Mouse (Mus musculus) natural killer cell, adult 2 months (primary cell): ENCODE measurements around the gene Mkrn1.
"Not testable (repeated sequence)": the region's sequence is repeated elsewhere in the genome, so short reads cannot be mapped to it uniquely, and the experiment has no call there.

ENCODE experiments used
- DNase-seq, 2 experiments: peaks; one replicate each; pipeline ENCODE4 v3.0.0; 2022; ENCODE audit warnings: low spot score in 2 of 2

Gene Mkrn1

DNA sequence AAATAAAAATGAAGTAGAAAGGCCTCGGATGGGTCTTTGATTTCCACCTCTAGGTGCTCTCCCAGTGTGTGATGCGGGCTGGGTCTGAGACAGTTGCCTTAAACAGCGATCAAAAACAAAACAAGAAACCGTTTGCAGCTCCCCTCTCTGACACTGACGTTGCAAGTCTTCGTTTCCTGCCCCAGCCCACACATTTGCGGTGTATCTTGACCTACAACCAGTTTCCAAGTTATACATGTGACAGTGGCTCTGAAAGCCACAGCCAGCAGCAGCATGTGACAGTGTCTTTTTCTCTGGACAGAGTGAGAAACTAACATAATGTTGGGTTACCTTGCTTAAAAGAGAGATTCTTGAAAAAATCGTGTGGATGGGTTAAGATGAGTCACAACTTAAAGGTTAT is 40.5 kb downstream of the Mkrn1 start:
- DNase-seq: peak; percentile 85 to 92

DNA sequence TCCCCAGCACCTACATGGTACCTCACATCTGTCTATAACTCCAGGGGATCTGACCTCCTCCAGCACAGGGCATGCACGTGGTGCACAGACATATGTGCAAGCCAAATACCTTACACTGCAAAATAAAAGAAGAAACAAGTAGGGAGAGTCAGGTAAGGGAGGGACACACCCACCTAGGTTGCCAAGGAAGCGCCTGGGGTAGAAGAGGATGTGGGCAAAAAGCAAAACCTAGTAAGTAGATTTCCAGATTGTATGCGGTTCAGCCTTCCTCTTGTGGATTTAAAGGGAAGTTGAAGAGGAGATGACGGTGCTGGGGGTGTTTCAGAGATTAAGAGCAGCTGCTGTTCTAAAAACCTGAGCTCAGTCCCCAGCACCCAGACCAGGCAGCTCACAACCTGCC is 41.0 kb downstream of the Mkrn1 start:
- peak; percentile 56 to 62 for DNase-seq

DNA sequence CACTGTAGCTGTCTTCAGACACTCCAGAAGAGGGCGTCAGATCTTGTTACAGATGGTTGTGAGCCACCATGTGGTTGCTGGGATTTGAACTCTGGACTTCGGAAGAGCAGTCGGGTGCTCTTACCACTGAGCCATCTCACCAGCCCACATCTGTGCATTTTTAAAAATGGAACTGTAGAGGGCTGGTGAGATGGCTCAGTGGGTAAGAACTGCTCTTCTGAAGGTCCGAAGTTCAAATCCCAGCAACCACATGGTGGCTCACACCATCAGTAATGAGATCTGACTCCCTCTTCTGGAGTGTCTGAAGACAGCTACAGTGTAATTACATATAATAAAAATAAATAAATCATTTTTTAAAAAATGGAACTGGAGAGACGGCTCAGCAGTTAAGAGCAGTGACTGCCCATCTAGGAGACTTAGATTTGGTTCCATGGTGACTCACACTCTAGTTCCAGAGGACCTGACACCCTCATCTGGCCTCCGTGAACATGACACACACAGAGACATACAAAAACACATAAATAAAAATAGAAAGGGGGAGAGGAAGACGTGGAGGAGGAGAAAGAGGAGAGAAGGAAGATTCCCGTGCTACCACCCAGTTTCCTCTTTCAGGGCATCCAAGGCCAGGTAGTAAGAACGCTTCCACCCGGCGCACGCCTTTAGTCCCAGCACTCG is 42.0 kb downstream of the Mkrn1 start:
- DNase-seq: not testable (repeated sequence)

- peak; percentile 83 to 86 for DNase-seq
Observed at GRCm38 (mm10) chr6:39377311-39377827, 42.9 kb downstream of the Mkrn1 start, which contains the start of gene Slc37a3. TSS of gene Slc37a3 (minus strand) at chr6:39377675.

DNA sequence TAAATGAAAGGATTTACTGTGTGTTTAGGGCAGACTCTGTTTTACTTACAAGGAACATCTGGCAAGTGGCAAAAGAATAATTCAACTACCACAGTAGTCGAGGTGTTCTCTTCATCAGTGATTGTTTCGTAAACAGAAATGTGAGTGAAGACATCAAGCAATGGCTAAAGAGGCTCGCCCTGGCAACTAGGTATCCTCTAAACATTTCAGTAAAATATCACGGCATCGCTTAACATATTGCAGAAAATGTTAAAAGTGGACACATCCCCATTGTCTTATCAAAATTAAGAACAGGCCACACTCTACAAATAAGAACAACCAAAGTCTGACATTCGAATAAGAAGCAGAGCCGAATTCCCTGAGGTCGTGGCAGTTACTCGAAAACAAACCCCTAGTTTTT is 43.5 kb downstream of the Mkrn1 start:
- DNase-seq: no peak

DNA sequence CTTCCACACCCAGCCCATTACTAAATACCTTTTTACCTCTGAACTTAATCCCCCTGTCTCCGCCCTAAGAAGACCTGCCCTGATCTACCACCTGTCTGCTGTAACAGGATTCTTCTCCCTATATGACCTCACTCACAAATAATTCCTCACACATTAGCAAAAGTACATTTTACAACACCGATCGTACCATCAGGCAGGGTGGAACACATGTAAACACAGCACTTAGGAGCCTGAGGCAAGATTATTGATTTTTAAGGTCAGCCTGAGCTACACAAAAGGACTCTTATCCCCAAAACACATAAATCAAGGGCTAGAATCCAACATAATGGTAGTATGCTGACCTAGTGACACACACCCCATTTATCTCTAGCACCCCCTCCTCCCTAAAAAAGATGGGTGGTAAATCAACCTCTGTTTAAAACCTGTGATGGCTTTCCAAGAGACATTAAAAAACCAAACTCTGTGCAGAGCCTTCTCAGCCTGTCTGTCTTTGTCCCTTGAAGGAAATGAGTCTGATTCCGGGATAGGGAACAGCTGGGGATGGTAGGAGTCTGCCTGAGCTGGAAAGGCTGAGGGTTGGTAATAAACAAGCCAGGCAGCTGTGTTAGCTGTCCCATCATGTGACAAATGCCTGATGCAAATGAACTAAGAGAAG is 46.8 kb downstream of the Mkrn1 start:
- DNase-seq: no peak

DNA sequence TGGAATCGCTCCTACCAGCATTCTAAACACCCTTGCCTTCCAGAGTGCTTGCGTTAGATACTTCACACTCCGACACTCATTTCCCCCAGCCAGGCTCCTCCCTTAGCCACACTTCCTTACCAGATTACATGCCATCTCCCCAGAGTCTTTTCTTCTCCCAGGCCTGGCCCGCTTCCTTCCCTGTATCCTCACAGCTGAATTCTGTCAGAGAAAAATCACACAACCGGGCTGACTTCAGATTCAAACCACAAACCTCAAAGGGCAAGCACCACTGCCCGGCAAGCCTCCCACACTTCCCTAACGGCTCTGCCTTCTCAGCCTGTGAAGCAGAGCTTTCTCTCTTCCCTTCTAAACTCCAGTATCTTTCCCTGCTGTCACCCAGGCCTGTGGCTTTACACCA is 47.5 kb downstream of the Mkrn1 start:
- peak; percentile 20 to 28 for DNase-seq

GRCm38 (mm10) chr6:39372042-39372441 is 48.2 kb downstream of the Mkrn1 start:
- no peak for DNase-seq

- DNase-seq: no peak
Observed at GRCm38 (mm10) chr6:39369631-39370030, 50.6 kb downstream of the Mkrn1 start.

DNA sequence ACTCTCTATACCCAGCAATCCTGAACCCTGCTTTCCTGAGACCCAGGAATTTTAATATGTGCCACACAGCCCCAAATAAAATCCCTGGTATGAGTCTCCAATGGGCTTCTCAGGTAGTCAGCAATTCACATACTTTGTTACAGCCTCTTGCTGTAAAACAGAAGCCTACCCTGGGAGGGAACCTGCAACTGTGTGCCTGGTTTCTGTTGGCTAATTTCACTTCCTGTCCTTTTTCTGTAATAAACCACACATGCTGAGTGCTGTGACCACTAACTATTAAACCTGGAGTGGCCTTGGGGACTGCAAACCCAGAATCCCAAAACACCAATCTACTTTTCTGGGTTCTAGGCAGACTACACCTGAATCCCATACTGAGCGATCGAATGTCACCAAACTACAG is 57.6 kb downstream of the Mkrn1 start:
- DNase-seq: no peak

GRCm38 (mm10) chr6:39359207-39359606 is 61.1 kb downstream of the Mkrn1 start:
- not testable (repeated sequence) for DNase-seq

DNA sequence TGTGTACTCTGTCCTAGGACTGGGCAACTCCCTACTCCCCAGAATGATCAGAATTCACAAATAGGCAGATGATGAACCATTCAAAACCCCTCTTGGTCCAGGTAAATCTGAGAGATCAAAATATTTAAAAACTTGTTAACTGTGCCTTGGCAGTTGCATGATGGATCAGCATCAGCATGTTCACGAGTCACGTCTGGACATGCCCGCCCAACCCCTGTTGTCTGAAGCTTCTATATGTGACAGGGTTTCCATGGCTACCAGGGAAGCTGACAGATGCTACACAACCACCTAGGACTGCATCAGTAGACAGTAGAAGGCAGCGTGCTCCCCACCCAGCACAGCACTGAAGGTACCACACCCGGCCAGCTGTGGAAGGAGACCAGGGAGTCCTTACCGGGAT is 71.3 kb downstream of the Mkrn1 start:
- no peak for DNase-seq

DNA sequence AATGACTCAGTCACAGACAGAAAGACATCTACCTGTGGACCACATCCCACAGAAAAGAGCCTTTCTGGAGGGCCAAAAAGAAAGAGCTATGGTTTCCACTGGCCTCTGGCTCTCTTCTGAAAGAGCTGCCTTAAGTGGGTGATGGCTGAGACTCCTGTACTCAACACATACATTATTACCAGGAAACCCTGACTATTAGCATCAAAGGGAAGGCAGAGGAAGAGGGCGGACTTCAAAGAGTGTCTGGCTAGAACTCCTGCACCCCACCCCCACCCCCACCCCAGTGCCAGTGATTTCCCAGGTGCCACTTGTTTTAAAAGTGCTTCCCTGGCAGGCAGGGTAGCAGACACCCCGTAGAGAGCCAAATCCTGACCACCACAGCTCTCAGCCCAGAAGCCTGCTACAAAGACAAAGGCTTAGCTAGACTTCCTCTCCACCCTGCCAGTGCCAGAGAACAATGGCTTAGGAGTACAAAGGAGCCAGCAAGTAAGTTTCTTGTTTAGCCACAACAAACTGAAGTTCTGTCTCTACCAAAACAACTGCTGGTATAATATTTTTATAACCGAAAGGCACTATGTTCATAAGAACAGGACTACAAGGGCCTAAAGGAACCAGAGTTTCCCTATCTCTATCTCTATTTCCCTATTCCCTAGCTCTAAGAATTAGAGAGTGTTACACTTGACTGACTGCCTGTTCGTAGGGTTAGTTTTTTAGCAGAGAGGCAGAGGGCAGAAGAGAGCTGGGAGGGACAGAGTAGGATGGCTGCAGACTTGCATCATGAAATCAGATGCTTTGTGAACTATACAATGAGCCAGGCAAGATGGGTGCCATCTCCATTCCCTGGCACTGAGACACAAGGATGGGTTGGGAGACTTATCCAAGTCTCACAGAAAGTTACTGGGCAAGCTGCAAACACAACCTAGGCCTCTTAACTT is 72.1 kb downstream of the Mkrn1 start:
- DNase-seq: no peak
